Mouse (Mus musculus): Measurements from ENCODE around the gene Sema4a. TPM values are rescaled to one million over a fixed set of nuclear protein-coding genes. Genes with fewer than 3 reads are reported as not detected.

Sema4a gene
- polyA plus RNA-seq, 1 experiment from 2014 or later, result 12.2 TPM

DNA sequence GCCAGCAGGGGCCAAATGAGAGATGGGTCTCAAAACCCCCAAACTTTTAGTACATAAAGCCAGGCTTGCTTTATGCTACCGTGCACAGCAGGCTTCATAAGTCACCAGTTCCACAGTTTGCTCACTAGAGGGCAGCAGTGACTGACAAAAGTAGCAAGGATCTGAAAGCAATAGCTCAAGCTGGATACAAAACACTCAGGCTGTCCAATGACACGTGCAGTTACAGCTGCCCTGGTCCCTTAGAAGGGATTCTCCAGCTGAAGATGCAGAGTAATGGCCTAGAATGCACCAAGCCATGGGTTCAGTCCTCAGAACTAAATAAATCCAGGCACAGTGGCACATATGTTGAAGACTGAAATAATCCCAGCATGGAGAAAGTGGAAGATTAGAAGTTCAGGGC lies 53.9 kb downstream of the Sema4a start:
- Histone ChIP-seq H3K27me3 (replicated peaks; ENCODE audit: control insufficient read depth, insufficient read depth, low read length) (no peaks in the 10 kb centered on the region), H3K36me3 (ENCODE audit: control insufficient read depth, insufficient read depth, low read length) (peaks cover 10% of the 10 kb centered on the region), H3K9me3 (replicated peaks; ENCODE audit: control insufficient read depth, low read length) (no peaks in the 10 kb centered on the region), H3K4me3 (ENCODE audit: low read depth, low read length) (no peak overlapping the region), H3K4me1 (ENCODE audit: control insufficient read depth, insufficient read depth, low read length) (peaks cover 4% of the 10 kb centered on the region; the same call in 1 of the 2 replicates), H3K27ac (ENCODE audit: low read depth, low read length) (no peak overlapping the region), H3K9ac (ENCODE audit: low read length) (no peak overlapping the region), H3K4me2 (ENCODE audit: low read length) (no peak overlapping the region)
- DNase-seq (ENCODE audit: low spot score) (peak; percentile 95), ATAC-seq (peak; percentile 42)
- 2% methylated on average over 2 of the region's 2 CpGs for WGBS

DNA sequence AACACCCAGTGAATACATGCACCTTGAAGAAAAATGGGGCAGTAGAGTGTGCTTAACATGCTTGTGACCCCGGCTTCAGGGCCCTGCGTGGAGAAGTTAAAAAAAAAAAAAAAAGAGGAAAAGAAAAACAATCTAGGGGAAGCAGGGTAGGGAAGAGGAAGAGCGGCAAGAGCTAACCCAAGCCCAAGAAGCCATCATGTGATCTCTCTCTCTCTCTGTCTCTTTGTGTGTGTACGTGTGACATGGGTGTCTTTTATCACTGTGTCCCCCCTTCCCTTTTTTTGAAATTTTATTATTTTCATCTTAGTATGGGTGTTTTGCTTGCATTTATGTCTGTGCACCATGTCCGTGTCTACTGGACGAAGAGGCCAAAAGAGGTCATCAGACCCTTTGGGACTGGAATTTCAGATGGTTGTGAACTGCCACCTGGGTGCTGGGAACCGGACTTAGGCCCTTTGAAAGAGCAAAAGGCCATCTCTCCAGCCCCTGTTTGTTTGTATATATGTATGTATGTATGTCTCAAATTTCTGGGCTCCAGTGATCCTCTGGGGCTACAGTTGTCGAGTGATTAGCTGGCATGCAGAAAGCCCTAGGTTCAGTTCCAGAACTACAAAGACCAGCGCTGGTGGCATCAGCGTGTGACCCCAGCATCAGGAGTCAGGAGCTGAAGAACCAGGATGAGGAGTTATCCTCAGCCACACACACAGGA lies 57.3 kb downstream of the Sema4a start:
- no peak overlapping the region for H3K27ac ChIP-seq (ENCODE audit: low read depth, low read length)
- WGBS, result 95% methylated on average over 10 of the region's 10 CpGs
- ATAC-seq (no peak), DNase-seq (ENCODE audit: low spot score) (no peak)
- no peaks in the 10 kb centered on the region for H3K9me3 ChIP-seq (replicated peaks; ENCODE audit: control insufficient read depth, low read length)
- H3K9ac ChIP-seq (ENCODE audit: low read length), result no peak overlapping the region
- no peaks in the 10 kb centered on the region for H3K4me1 ChIP-seq (ENCODE audit: control insufficient read depth, insufficient read depth, low read length)
- H3K4me2 ChIP-seq (ENCODE audit: low read length), result no peak overlapping the region
- no peak overlapping the region for H3K4me3 ChIP-seq (ENCODE audit: low read depth, low read length)
- 0 out of 2 replicates have a peak, but pooled peaks cover 6% of the 10 kb centered on the region for H3K36me3 ChIP-seq (ENCODE audit: control insufficient read depth, insufficient read depth, low read length)
- no peaks in the 10 kb centered on the region for H3K27me3 ChIP-seq (replicated peaks; ENCODE audit: control insufficient read depth, insufficient read depth, low read length)

DNA sequence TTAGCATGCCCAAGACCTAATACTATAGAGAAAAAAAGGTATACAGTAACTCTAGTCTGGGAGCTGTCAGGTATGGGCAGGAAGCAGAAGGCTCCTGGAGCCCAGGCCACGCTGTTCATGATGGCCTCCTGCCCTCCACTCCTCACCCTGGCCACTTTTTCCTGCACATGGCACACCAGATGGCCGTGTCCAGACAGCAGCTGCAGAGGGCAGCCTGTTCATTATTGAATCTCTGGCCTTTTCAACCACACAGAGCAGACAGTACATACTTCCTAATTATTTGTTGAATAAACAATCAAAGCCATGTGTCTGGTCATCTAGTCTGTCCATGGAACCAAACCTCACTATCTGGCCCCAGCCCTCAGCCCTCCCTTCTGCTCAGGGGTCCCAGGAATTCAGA lies 62.3 kb downstream of the Sema4a start:
- no peaks in the 10 kb centered on the region for H3K4me1 ChIP-seq (ENCODE audit: control insufficient read depth, insufficient read depth, low read length)
- DNase-seq (ENCODE audit: low spot score), result no peak
- no peak overlapping the region for H3K9ac ChIP-seq (ENCODE audit: low read length)
- peaks cover 3% of the 10 kb centered on the region; the same call in 1 of the 2 replicates for H3K36me3 ChIP-seq (ENCODE audit: control insufficient read depth, insufficient read depth, low read length)
- H3K27me3 ChIP-seq (replicated peaks; ENCODE audit: control insufficient read depth, insufficient read depth, low read length), result no peaks in the 10 kb centered on the region
- H3K9me3 ChIP-seq (replicated peaks; ENCODE audit: control insufficient read depth, low read length), result no peaks in the 10 kb centered on the region
- no peak overlapping the region for H3K27ac ChIP-seq (ENCODE audit: low read depth, low read length)
- H3K4me2 ChIP-seq (ENCODE audit: low read length), result no peak overlapping the region
- H3K4me3 ChIP-seq (ENCODE audit: low read depth, low read length), result no peak overlapping the region
- ATAC-seq, result no peak
- WGBS, result 89% methylated on average over 2 of the region's 2 CpGs

DNA sequence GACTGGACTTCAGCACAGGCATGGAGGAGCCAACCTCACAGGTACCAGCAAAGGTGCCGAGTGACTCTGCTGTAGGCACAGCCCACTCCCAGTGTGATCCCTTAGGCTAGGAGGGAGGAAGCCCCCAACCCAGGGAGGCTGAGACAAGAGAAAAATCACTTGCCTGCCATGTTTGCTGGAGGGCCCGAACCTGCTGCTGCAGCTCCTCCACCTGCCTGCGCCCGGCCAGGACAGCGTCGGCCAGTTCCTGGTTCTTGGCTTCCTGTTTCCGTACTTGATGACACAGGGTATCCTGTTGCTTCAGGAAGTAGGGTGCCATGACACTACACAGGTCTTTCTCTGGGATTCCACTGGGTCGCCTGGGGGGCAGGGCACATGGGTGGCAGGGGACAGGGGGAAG lies 65.2 kb downstream of the Sema4a start:
- Histone ChIP-seq H3K4me1 (ENCODE audit: control insufficient read depth, insufficient read depth, low read length) (no peaks in the 10 kb centered on the region), H3K27ac (ENCODE audit: low read depth, low read length) (no peak overlapping the region), H3K36me3 (ENCODE audit: control insufficient read depth, insufficient read depth, low read length) (no peaks in the 10 kb centered on the region; the same call in 1 of the 2 replicates), H3K9ac (ENCODE audit: low read length) (no peak overlapping the region), H3K27me3 (replicated peaks; ENCODE audit: control insufficient read depth, insufficient read depth, low read length) (no peaks in the 10 kb centered on the region), H3K9me3 (replicated peaks; ENCODE audit: control insufficient read depth, low read length) (no peaks in the 10 kb centered on the region), H3K4me2 (ENCODE audit: low read length) (no peak overlapping the region), H3K4me3 (ENCODE audit: low read depth, low read length) (no peak overlapping the region)
- DNase-seq (ENCODE audit: low spot score) (no peak), ATAC-seq (no peak)
- 95% methylated on average over 8 of the region's 8 CpGs for WGBS

DNA sequence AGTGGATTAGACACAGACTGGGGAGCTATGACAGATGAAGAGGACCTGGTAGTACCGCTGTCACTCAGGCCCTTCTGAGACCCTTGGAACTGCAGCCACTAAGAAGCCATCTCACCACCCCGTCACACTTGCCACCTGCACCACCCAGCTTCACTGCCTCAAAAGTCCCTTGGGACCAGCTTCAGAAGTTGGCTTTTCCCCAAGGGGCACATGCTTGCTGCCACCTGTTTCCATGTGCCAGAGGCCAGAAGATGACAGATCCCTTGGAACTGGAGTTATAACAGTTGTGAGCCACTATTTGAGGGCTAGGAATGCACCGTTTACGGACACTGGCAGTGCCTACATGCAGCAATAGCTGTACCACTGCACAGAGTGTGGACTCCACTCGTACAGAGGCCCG lies 65.7 kb downstream of the Sema4a start:
- no peaks in the 10 kb centered on the region for H3K9me3 ChIP-seq (replicated peaks; ENCODE audit: control insufficient read depth, low read length)
- 94% methylated on average over 6 of the region's 6 CpGs for WGBS
- no peak overlapping the region for H3K9ac ChIP-seq (ENCODE audit: low read length)
- ATAC-seq (no peak), DNase-seq (ENCODE audit: low spot score) (no peak)
- no peaks in the 10 kb centered on the region for H3K4me1 ChIP-seq (ENCODE audit: control insufficient read depth, insufficient read depth, low read length)
- no peak overlapping the region for H3K27ac ChIP-seq (ENCODE audit: low read depth, low read length)
- no peaks in the 10 kb centered on the region; the same call in 1 of the 2 replicates for H3K36me3 ChIP-seq (ENCODE audit: control insufficient read depth, insufficient read depth, low read length)
- H3K4me2 ChIP-seq (ENCODE audit: low read length), result no peak overlapping the region
- no peak overlapping the region for H3K4me3 ChIP-seq (ENCODE audit: low read depth, low read length)
- no peaks in the 10 kb centered on the region for H3K27me3 ChIP-seq (replicated peaks; ENCODE audit: control insufficient read depth, insufficient read depth, low read length)

DNA sequence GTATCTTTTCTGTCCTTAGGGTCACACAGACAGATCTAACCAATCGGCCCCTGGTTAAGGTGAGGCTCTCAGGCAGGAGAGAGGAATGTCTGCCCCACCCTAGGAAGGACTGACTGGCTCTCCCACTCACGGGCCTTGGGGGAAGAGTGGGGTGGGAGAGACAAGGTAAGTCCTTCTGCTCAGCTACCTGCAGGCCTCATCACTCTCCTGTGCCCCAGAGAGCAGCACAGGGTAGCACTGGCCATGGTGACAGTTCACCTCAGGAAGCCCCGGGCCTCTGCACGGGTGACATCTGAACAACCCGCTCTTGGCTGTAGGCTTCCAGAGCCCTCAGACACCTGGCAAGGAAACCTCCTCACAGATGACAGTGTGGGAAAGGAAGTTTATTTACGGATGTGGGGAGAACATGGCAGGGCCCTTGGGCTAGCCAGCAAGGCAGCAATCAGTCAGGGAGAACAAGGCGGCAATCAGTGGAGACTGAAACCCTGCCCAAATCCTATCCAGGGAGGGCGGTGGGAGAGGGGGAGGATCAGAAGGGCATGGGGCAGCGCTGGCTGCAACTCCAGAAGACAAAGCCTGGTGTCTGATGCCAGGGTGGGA lies 67.1 kb downstream of the Sema4a start:
- no peak overlapping the region for H3K4me3 ChIP-seq (ENCODE audit: low read depth, low read length)
- no peaks in the 10 kb centered on the region for H3K9me3 ChIP-seq (replicated peaks; ENCODE audit: control insufficient read depth, low read length)
- H3K4me1 ChIP-seq (ENCODE audit: control insufficient read depth, insufficient read depth, low read length), result no peaks in the 10 kb centered on the region
- no peak for DNase-seq (ENCODE audit: low spot score)
- 93% methylated on average over 9 of the region's 9 CpGs for WGBS
- ATAC-seq, result no peak
- H3K36me3 ChIP-seq (ENCODE audit: control insufficient read depth, insufficient read depth, low read length), result no peaks in the 10 kb centered on the region; the same call in 1 of the 2 replicates
- no peak overlapping the region for H3K4me2 ChIP-seq (ENCODE audit: low read length)
- no peak overlapping the region for H3K9ac ChIP-seq (ENCODE audit: low read length)
- no peaks in the 10 kb centered on the region for H3K27me3 ChIP-seq (replicated peaks; ENCODE audit: control insufficient read depth, insufficient read depth, low read length)
- no peak overlapping the region for H3K27ac ChIP-seq (ENCODE audit: low read depth, low read length)

Small RNA genes lying within 50 kb of the gene (microRNA-seq; reads per million reads assigned to microRNA genes)
- gene Mir7011, result not detected

Other genes starting within 250 kb of the Sema4a start
- 0.25 TPM in 1 of 2 replicates, not detected in the other for gene Rhbg, start 206.5 kb downstream of the Sema4a start, polyA plus RNA-seq (2014; fragmentation: Nextera tagmentation; extraction: Ambion mirVana)
- 0.18 and 0.22 TPM in 2 replicates for gene Gm38392, start 174.0 kb downstream of the Sema4a start, polyA plus RNA-seq (2014; fragmentation: Nextera tagmentation; extraction: Ambion mirVana)
- gene Tsacc, start 164.2 kb downstream of the Sema4a start, polyA plus RNA-seq (2014; fragmentation: Nextera tagmentation; extraction: Ambion mirVana), result 7.4 and 9.1 TPM in 2 replicates
- gene Cct3, start 164.1 kb downstream of the Sema4a start, polyA plus RNA-seq (2014; fragmentation: Nextera tagmentation; extraction: Ambion mirVana), result 578 and 616 TPM in 2 replicates
- gene Glmp, start 136.2 kb downstream of the Sema4a start, polyA plus RNA-seq (2014; fragmentation: Nextera tagmentation; extraction: Ambion mirVana), result 57.5 and 63.4 TPM in 2 replicates
- 0.91 and 1.4 TPM in 2 replicates for gene Tmem79, start 125.0 kb downstream of the Sema4a start, polyA plus RNA-seq (2014; fragmentation: Nextera tagmentation; extraction: Ambion mirVana)
- 36.0 and 44.8 TPM in 2 replicates for gene Smg5, start 124.9 kb downstream of the Sema4a start, polyA plus RNA-seq (2014; fragmentation: Nextera tagmentation; extraction: Ambion mirVana)
- 0.22 and 0.30 TPM in 2 replicates for gene Paqr6, start 96.6 kb downstream of the Sema4a start, polyA plus RNA-seq (2014; fragmentation: Nextera tagmentation; extraction: Ambion mirVana)
- gene Bglap3, start 88.4 kb downstream of the Sema4a start, polyA plus RNA-seq (2014; fragmentation: Nextera tagmentation; extraction: Ambion mirVana), result not detected in 2 replicates
- not detected in 2 replicates for gene Bglap2, start 82.5 kb downstream of the Sema4a start, polyA plus RNA-seq (2014; fragmentation: Nextera tagmentation; extraction: Ambion mirVana)
- gene Bglap, start 76.7 kb downstream of the Sema4a start, polyA plus RNA-seq (2014; fragmentation: Nextera tagmentation; extraction: Ambion mirVana), result not detected in 2 replicates
- gene Pmf1, start 50.9 kb downstream of the Sema4a start, polyA plus RNA-seq (2014; fragmentation: Nextera tagmentation; extraction: Ambion mirVana), result 63.2 and 70.6 TPM in 2 replicates
- gene Slc25a44, start 36.0 kb downstream of the Sema4a start, polyA plus RNA-seq (2014; fragmentation: Nextera tagmentation; extraction: Ambion mirVana), result 30.8 and 36.1 TPM in 2 replicates
- gene Lmna, start 48.8 kb upstream of the Sema4a start, polyA plus RNA-seq (2014; fragmentation: Nextera tagmentation; extraction: Ambion mirVana), result 18.0 and 28.5 TPM in 2 replicates
- gene Mex3a, start 71.2 kb upstream of the Sema4a start, polyA plus RNA-seq (2014; fragmentation: Nextera tagmentation; extraction: Ambion mirVana), result 48.8 and 50.1 TPM in 2 replicates
- not detected in 2 replicates for gene Rab25, start 87.1 kb upstream of the Sema4a start, polyA plus RNA-seq (2014; fragmentation: Nextera tagmentation; extraction: Ambion mirVana)
- 107 and 122 TPM in 2 replicates for gene Lamtor2, start 91.9 kb upstream of the Sema4a start, polyA plus RNA-seq (2014; fragmentation: Nextera tagmentation; extraction: Ambion mirVana)
- 40.5 and 43.3 TPM in 2 replicates for gene Ubqln4, start 92.6 kb upstream of the Sema4a start, polyA plus RNA-seq (2014; fragmentation: Nextera tagmentation; extraction: Ambion mirVana)
- 135 and 155 TPM in 2 replicates for gene Ssr2, start 114.7 kb upstream of the Sema4a start, polyA plus RNA-seq (2014; fragmentation: Nextera tagmentation; extraction: Ambion mirVana)
- gene Arhgef2, start 144.8 kb upstream of the Sema4a start, polyA plus RNA-seq (2014; fragmentation: Nextera tagmentation; extraction: Ambion mirVana), result 90.6 and 122 TPM in 2 replicates
- not detected in 2 replicates for gene Rxfp4, start 192.0 kb upstream of the Sema4a start, polyA plus RNA-seq (2014; fragmentation: Nextera tagmentation; extraction: Ambion mirVana)
- 71.7 and 86.6 TPM in 2 replicates for gene Khdc4, start 224.6 kb upstream of the Sema4a start, polyA plus RNA-seq (2014; fragmentation: Nextera tagmentation; extraction: Ambion mirVana)